ENCODE assay signal across 9 mouse cellular contexts in the genomic region with DNA sequence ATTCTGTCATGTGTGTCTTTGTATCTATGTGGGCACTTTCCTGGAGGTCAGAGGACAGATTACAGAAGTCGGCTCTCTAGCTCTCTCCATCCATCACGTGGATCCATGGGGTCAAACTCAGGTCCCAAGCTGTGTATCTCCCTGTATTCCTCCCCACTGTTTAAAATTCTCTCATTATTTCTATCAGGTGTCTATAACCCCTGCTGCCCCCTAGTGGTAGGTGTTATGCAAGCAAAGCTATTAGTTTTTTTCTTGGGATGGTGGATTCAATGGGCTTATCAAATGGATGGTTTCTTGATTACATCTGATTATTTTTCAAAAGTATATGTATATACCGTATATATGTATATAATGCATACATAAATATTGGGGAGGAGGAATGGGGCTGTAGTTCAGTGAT. TPM values are rescaled to one million over a fixed set of nuclear protein-coding genes. Genes with fewer than 3 reads are reported as not detected.
A peak's percentile ranks its signal among the peaks of the same experiment; 100 is the strongest.
DNase-seq lines count a peak whose midpoint lies in the region; ATAC-seq and TF ChIP-seq lines count a peak whose summit lies in the region.
"Had no signal": no experiment of that assay in that cellular context is flagged by ENCODE, and none has a peak within 500 bp of the region (broad histone marks: within the 10 kb centered on the region; RNA-seq: fewer than 3 reads in every experiment).

No protein-coding gene starts in this region.

- H3K9ac ChIP-seq in heart, postnatal 0 days (replicated peaks; ENCODE audit: low read depth, low read length): no peak overlapping the region
- H3K9ac ChIP-seq: limb, embryonic 15.5 days had no signal

- no peak for TF ChIP-seq EP300 in heart, postnatal 0 days (IDR thresholded peaks at IDR 0.05; ENCODE audit: low read depth)

- no peaks in the 10 kb centered on the region for H3K9me3 ChIP-seq in heart, postnatal 0 days (replicated peaks; ENCODE audit: control insufficient read depth, low read length)
- no peaks in the 10 kb centered on the region for H3K9me3 ChIP-seq in heart, embryonic 10.5 days
- H3K9me3 ChIP-seq: limb, embryonic 15.5 days had no signal

- 21% methylated on average over 3 of the region's 3 CpGs for WGBS in heart, postnatal 0 days
- WGBS in heart, embryonic 10.5 days: 34% methylated on average over 3 of the region's 3 CpGs

- TF ChIP-seq CTCF in heart, postnatal 0 days (IDR thresholded peaks at IDR 0.05; ENCODE audit: low read depth): peak; percentile 81

- H3K27me3 ChIP-seq in heart, postnatal 0 days (ENCODE audit: control insufficient read depth, insufficient read depth, low read length): no peaks in the 10 kb centered on the region
- H3K27me3 ChIP-seq in heart, embryonic 10.5 days (ENCODE audit: insufficient read depth, poor library complexity, severe bottlenecking): no peaks in the 10 kb centered on the region
- H3K27me3 ChIP-seq: limb, embryonic 15.5 days had no signal

- H3K4me1 ChIP-seq in heart, postnatal 0 days (ENCODE audit: control insufficient read depth, insufficient read depth): peaks cover 13% of the 10 kb centered on the region
- peaks cover 8% of the 10 kb centered on the region; the same call in 1 of the 2 replicates for H3K4me1 ChIP-seq in heart, embryonic 10.5 days

- H3K27ac ChIP-seq in heart, postnatal 0 days (ENCODE audit: low read depth): no peak overlapping the region
- no peak overlapping the region for H3K27ac ChIP-seq in heart, embryonic 10.5 days
- H3K27ac ChIP-seq: limb, embryonic 15.5 days had no signal

- peak; percentile 33 for DNase-seq in heart, postnatal 0 days (ENCODE audit: low spot score)
- DNase-seq in heart, embryonic 10.5 days (ENCODE audit: low spot score): no peak
- DNase-seq in B cell, adult 2 months: peak; percentile 83 to 86
- peak; percentile 56 for DNase-seq in adrenal gland, adult 2 months
- DNase-seq in embryo, embryonic 9.5 days (ENCODE audit: extremely low spot score): peak; percentile 50
- peak; percentile 42 for DNase-seq in layer of hippocampus, adult 9-11 months
- DNase-seq in retina, embryonic 14.5 days (ENCODE audit: low spot score): peak; percentile 88
- DNase-seq in ovary, postnatal 36 days (ENCODE audit: low spot score): no peak

- H3K4me3 ChIP-seq in heart, postnatal 0 days (ENCODE audit: low read depth, low read length): no peak overlapping the region
- H3K4me3 ChIP-seq in heart, embryonic 10.5 days: no peak overlapping the region
- H3K4me3 ChIP-seq: limb, embryonic 15.5 days had no signal

- ATAC-seq in heart, postnatal 0 days (ENCODE audit: insufficient read depth, low read depth): no peak

- no peak overlapping the region for H3K4me2 ChIP-seq in heart, postnatal 0 days (ENCODE audit: low read depth, low read length)
- H3K4me2 ChIP-seq: limb, embryonic 15.5 days had no signal

- H3K36me3 ChIP-seq in heart, postnatal 0 days (replicated peaks; ENCODE audit: control insufficient read depth, insufficient read depth, low read length): 0 out of 2 replicates have a peak, but pooled peaks cover 6% of the 10 kb centered on the region
- H3K36me3 ChIP-seq in heart, embryonic 10.5 days: peaks cover 8% of the 10 kb centered on the region; the same call in 1 of the 2 replicates

RNA-seq across cellular contexts. Expression of gene Rhbdd2, which starts 1.8 kb away (rescaled TPM):
- 6.7 and 11.6 TPM in 2 replicates for total RNA-seq in heart, postnatal 0 days (2014; rRNA removed; ENCODE audit: low replicate concordance)
- polyA plus RNA-seq in heart, postnatal 0 days (2015; fragmentation: Nextera tagmentation; extraction: Ambion mirVana): 37.8 and 40.0 TPM in 2 replicates
- polyA plus RNA-seq in heart, embryonic 10.5 days (2016; fragmentation: Nextera tagmentation; extraction: Ambion mirVana): 42.9 and 48.7 TPM in 2 replicates
- 10 to 100 TPM; 37.5 to 46.0 TPM for total RNA-seq in adrenal gland, adult 2 months (2021)
- 58.3 and 75.0 TPM in 2 replicates for polyA plus RNA-seq in adrenal gland, adult 2 months (2012; rRNA removed)

RNA-seq across cellular contexts. Expression of gene Por, which starts 39.2 kb away (rescaled TPM):
- total RNA-seq in heart, postnatal 0 days (2014; rRNA removed; ENCODE audit: low replicate concordance): 71.7 and 85.6 TPM in 2 replicates
- 44.9 and 45.0 TPM in 2 replicates for polyA plus RNA-seq in heart, postnatal 0 days (2015; fragmentation: Nextera tagmentation; extraction: Ambion mirVana)
- 54.4 and 66.8 TPM in 2 replicates for polyA plus RNA-seq in heart, embryonic 10.5 days (2016; fragmentation: Nextera tagmentation; extraction: Ambion mirVana)
- total RNA-seq in adrenal gland, adult 2 months (2021): 100 to 1,000 TPM; 265 to 364 TPM
- 371 and 563 TPM in 2 replicates for polyA plus RNA-seq in adrenal gland, adult 2 months (2012; rRNA removed)

RNA-seq across cellular contexts. Expression of gene Ccl24, which starts 57.7 kb away (rescaled TPM):
- total RNA-seq in heart, postnatal 0 days (2014; rRNA removed; ENCODE audit: low replicate concordance): not detected in 2 replicates
- polyA plus RNA-seq in heart, postnatal 0 days (2015; fragmentation: Nextera tagmentation; extraction: Ambion mirVana): 0.45 and 0.82 TPM in 2 replicates
- polyA plus RNA-seq in heart, embryonic 10.5 days (2016; fragmentation: Nextera tagmentation; extraction: Ambion mirVana): 0.23 TPM in 1 of 2 replicates, not detected in the other
- 1 to 10 TPM; 1.9 to 2.0 TPM for total RNA-seq in adrenal gland, adult 2 months (2021)
- polyA plus RNA-seq in adrenal gland, adult 2 months (2012; rRNA removed): 0.88 and 2.0 TPM in 2 replicates

Comparison
In these comparisons a context has a peak if more than half of its experiments do, and no peak if none do; other contexts are left out.
1. DNase-seq: peak in heart, postnatal 0 days (single experiment), B cell, adult 2 months (2 of 2), adrenal gland, adult 2 months (single experiment), embryo, embryonic 9.5 days (single experiment), layer of hippocampus, adult 9-11 months (single experiment) and retina, embryonic 14.5 days (single experiment); none in heart, embryonic 10.5 days (single experiment) and ovary, postnatal 36 days (single experiment).